Mouse (Mus musculus) erythroblast, embryonic 14.5 days (primary cell): ENCODE results near the gene Hoxa4. TPM values are rescaled to one million over a fixed set of nuclear protein-coding genes. Genes with fewer than 3 reads are reported as not detected.

ENCODE experiments used
- H3K27me3 ChIP-seq: 2 replicates; pipeline ENCODE4 v1.6.1; 2012; ENCODE audit warnings: inconsistent platforms; ENCODE audit not compliant: control insufficient read depth
- H3K36me3 ChIP-seq: 2 replicates; pipeline ENCODE4 v1.6.1; 2012; ENCODE audit warnings: mild to moderate bottlenecking, inconsistent platforms; ENCODE audit not compliant: control insufficient read depth
- H3K4me1 ChIP-seq: 2 replicates; pipeline ENCODE4 v1.6.1; 2012; ENCODE audit warnings: inconsistent platforms; ENCODE audit not compliant: control insufficient read depth
- H3K4me3 ChIP-seq: replicated peaks from 2 replicates; pipeline ENCODE3; 2012; ENCODE audit warnings: moderate library complexity, mild to moderate bottlenecking, inconsistent platforms
- H3K9me3 ChIP-seq: 2 replicates; pipeline ENCODE4 v1.6.1; 2012; ENCODE audit warnings: low read length, inconsistent platforms, mixed read lengths; ENCODE audit not compliant: control insufficient read depth
- GATA1 ChIP-seq: IDR thresholded peaks from 2 replicates; pipeline ENCODE4 v1.6.1; 2012; ENCODE audit warnings: low read length, inconsistent platforms, mixed read lengths
- TAL1 ChIP-seq: IDR thresholded peaks from 3 replicates; pipeline ENCODE4 v1.6.1; 2012; ENCODE audit warnings: low read length, inconsistent platforms, mixed read lengths
- polyA plus RNA-seq: library from polyadenylated mRNA; stranded (reverse); fragments of >175 nt; gene quantifications from 2 replicates; pipeline ENCODE4 v1.2.3, GENCODE M21; 2012

Gene Hoxa4
- polyA plus RNA-seq, 1 experiment = not detected

DNA sequence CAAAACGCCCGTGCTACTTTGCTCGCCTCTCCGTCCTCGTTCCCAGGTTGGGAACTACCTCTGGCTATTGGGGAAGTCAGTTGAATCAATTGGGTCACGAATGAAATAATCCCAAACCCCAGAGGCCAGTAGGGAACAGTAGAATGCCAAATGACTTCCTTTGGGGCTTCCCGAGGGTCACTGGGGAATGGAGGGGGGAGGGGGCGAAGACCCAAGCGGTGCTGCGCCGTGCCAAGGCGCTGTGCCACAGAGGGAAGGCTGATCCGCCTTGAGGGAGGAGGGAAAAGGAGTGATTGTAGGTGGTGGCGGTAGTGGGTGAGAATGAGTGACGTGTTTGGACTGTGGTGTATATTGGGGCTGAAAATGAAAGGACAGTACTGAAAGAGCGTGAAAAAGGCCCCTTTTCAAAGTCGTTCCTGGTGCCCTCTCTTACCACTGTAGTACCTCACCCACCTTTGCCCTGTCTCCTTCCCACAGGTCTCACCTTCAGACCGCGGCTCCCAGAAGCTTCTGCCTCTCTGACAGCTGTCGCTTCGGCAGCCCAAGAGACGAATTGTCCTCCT lies 21.1 kb upstream of the Hoxa4 start:
- H3K4me1 ChIP-seq = no peaks in the 10 kb centered on the region
- H3K27me3 ChIP-seq = peaks cover 100% of the 10 kb centered on the region
- H3K9me3 ChIP-seq = no peaks in the 10 kb centered on the region; the same call in 1 of the 2 replicates
- TF ChIP-seq GATA1 (no peak), TAL1 (no peak)
- no peak overlapping the region for H3K4me3 ChIP-seq
- H3K36me3 ChIP-seq = no peaks in the 10 kb centered on the region

DNA sequence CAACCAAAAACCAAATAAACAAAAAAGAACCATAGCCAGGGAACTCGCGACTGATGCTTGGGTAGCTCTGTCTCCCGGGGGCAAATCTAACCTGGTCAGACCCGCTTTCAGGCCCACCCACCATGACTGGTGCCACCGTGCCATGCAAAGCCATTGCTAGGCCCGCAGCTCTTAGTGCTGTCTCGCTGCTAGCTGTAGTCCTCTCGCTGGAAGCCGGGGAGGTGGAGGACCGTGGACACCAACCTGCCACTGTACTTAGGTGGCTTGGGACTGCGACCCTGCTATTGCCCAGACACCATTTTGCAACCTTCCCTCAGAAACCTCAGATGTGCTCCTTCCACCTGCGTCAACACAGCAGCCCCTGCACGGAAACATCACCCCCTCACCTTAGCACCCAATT lies 20.4 kb upstream of the Hoxa4 start:
- H3K36me3 ChIP-seq = no peaks in the 10 kb centered on the region
- peaks cover 100% of the 10 kb centered on the region for H3K27me3 ChIP-seq
- H3K9me3 ChIP-seq = no peaks in the 10 kb centered on the region; the same call in 1 of the 2 replicates
- no peaks in the 10 kb centered on the region for H3K4me1 ChIP-seq
- no peak for TF ChIP-seq GATA1
- no peak overlapping the region for H3K4me3 ChIP-seq

DNA sequence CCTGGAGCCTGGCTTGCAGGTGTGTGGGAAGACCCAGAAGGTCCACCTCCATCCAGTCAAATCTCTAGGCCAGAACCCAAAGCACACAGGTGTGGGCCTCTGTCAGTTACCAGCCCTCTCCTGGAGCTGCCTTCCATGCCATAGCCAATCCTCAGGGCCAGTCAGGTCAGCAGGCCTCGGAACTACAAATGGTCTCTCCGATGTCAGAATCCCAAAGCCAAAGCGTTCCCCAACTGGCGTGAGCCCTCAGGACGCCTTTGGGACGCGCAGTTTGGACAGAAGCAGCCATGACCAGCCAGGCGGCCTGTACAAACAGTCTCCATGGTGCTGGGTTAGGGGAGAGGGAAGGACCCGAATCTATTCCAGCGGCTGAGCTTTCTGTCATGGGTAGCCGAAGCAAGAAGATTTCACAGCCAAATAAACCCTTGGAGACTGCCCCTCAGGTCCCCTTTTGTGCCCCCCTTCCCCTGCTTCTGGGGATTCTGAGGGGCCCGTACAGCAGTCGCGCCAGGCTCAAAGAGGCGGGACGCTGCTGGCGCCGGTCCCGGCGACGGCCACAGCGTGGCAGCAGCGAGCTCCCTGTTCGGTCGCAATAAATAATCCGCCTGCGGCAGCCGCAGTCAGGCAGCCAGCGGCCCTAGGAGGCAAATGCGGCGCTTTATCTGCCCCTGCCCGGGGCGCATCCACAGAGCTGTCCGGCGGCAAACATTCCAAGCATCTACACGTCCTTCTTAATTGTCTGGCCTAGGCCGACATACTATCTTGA lies 19.8 kb upstream of the Hoxa4 start:
- no peaks in the 10 kb centered on the region for H3K4me1 ChIP-seq
- H3K27me3 ChIP-seq = peaks cover 100% of the 10 kb centered on the region
- H3K4me3 ChIP-seq = no peak overlapping the region
- TF ChIP-seq TAL1 (no peak), GATA1 (no peak)
- no peaks in the 10 kb centered on the region; the same call in 1 of the 2 replicates for H3K9me3 ChIP-seq
- no peaks in the 10 kb centered on the region for H3K36me3 ChIP-seq

DNA sequence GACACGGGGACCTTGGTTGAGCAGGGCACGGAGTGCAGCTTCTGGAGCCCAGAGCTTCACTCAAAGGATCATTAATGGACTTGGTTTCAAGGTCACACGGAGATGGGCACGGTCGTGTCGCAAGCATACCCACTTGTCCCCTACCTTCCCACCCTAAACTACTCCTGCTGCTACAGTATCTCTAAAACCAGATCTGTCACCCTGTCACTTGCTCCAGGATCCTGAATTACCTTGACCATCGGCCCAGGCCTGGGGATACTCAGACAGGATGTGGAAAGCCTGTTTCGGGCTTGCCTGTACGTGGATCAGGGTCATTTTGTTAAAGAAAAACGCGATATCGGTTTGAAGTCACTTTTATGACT lies 18.1 kb upstream of the Hoxa4 start:
- no peaks in the 10 kb centered on the region for H3K4me1 ChIP-seq
- H3K27me3 ChIP-seq = peaks cover 100% of the 10 kb centered on the region
- no peaks in the 10 kb centered on the region for H3K36me3 ChIP-seq
- TF ChIP-seq GATA1 (no peak), TAL1 (no peak)
- H3K4me3 ChIP-seq = no peak overlapping the region
- H3K9me3 ChIP-seq = no peaks in the 10 kb centered on the region; the same call in 1 of the 2 replicates

DNA sequence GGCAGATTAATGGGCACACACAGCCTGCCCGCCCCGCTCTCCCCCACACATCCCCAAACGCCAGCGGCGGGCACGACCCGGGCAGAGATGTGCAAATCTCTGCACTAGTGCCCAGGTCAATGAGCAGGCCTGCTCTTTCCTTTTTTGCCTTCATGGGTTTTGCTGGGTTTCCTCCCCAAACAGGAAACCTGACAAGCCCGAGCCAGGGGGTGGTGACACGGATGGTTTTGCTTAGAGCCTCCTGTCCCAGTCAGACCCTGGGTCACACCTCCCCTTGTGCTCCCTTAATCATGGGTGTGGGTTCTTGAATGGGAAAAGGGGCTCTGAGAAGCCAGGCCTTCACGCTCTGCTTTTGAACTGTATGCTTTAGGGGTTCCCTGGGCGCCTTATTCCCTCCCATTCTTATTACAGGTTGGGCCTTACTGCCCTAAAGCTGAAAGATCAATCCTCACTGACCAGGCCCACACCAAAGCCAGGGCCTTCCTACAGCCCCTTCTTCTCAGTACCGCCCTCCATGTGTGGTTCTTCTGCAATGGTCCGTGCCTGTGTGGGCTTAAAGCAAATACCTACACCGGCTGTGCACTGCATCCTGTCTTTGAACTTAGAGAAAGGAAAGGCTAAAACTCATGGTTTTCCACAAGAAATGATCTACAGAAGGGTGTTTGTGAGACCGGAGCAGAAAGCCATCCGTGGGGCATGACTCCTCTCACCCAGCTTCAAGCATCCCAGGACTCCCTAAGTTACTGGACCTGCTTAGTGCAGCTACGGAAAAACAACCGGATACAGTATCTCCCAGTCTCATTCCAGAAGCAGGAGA lies 17.5 kb upstream of the Hoxa4 start:
- Histone ChIP-seq H3K36me3 (no peaks in the 10 kb centered on the region), H3K9me3 (no peaks in the 10 kb centered on the region; the same call in 1 of the 2 replicates), H3K27me3 (peaks cover 100% of the 10 kb centered on the region), H3K4me3 (no peak overlapping the region), H3K4me1 (no peaks in the 10 kb centered on the region)
- TF ChIP-seq GATA1 (no peak), TAL1 (no peak)

DNA sequence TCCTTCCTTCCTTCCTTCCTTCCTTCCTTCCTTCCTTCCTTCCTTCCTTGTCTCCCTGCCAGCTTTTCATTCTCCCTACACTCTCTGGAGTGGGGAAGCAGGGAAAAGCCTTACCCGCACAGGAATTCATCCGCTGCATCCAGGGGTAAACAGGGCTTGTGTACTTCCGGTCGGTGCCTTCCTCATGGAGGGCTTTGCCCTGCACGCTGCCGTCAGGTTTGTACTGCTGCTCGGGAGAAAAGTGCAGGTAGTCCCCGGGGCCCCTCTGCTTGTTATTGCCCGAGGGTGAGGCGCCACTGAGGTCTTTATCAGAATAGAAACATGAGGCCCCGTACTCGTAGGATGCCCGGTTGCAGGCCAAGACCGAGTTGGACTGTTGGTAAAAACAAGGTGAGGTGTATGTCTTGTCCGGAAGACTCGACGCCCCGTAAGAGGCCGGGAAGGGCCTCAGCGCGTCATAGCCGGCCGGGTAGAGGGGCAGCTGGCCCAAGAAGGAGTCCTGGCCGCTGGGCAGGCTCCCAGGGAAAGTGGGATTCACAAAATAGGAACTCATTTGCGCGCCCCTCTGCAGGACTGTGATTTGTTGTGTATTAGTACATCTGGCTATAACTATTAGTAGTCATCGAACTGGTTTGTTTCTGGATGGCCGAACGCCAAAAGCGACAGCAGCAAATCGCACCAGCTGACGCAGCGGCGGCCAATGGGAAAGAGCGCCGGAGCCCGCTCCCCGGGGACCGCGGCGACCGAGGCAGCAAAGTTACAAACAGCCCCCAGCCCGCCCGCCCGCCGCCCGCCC lies 16.7 kb upstream of the Hoxa4 start, which contains the start of gene Hoxa6:
Hoxa6 (minus strand) TSS at position 651 of the 796 bp plus-strand sequence.
- Histone ChIP-seq H3K27me3 (peaks cover 100% of the 10 kb centered on the region), H3K9me3 (no peaks in the 10 kb centered on the region; the same call in 1 of the 2 replicates), H3K4me1 (no peaks in the 10 kb centered on the region), H3K4me3 (no peak within 1 kb of the TSS), H3K36me3 (no peaks in the 10 kb centered on the region)
- no peak for TF ChIP-seq TAL1
- TF ChIP-seq GATA1 = no peak

DNA sequence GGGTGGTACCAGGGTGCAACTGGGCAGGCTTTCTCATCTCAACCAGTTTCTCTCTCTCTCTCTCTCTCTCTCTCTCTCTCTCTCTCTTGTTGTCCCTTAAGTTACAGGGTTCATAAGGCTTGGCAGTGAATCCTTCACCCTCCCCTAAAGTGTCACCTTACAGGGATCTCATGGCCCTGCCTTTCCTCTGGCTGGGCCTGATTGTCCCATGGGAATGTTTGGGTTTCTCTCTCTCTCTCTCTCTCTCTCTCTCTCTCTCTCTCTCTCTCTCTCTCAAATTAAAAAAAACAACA lies 16.1 kb upstream of the Hoxa4 start:
- Histone ChIP-seq H3K9me3 (no peaks in the 10 kb centered on the region; the same call in 1 of the 2 replicates), H3K27me3 (peaks cover 100% of the 10 kb centered on the region), H3K4me3 (no peak overlapping the region), H3K36me3 (no peaks in the 10 kb centered on the region), H3K4me1 (no peaks in the 10 kb centered on the region)
- TF ChIP-seq GATA1 = no peak
- no peak for TF ChIP-seq TAL1

DNA sequence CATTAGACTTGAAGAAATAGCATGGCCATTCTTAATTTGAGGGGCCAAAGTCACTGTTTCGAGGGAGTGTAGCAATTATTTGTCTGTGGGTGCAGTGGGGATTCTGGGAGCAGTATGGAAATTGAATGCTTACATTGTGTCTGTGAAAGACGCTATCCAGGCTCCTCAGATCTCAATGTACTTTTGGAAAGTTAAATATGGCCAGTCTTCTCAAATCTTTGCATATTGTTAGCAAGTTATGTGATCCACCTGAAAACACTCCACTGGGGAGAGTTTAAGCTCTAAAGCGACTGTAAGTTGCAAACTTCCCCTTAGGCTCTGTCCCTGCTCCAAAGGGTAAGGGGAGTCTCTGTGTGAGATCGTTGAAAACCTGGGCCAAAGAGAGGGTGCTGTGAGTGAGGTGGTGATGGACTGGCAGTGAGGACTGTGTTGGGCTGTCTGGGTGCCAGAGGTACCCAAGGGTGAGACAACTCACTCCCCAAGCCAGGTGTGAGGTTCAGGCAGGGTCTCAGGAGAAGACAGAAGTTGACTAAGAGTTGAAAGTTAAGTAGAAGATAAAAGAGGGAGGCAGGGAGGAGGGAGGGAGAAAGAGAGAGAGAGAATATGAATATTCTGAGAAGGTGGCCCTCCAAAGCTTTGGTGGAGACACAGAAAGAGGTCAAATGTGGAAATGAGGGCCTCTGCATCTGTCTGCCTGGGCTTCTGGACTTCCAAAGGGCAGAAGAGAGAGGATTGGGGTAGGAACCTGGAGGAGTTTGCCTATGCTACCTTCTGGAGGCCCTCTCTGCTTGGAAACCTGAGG lies 15.5 kb upstream of the Hoxa4 start:
- Histone ChIP-seq H3K27me3 (peaks cover 100% of the 10 kb centered on the region), H3K4me1 (no peaks in the 10 kb centered on the region), H3K36me3 (no peaks in the 10 kb centered on the region), H3K4me3 (no peak overlapping the region), H3K9me3 (no peaks in the 10 kb centered on the region; the same call in 1 of the 2 replicates)
- TF ChIP-seq TAL1 = no peak
- TF ChIP-seq GATA1 = no peak
